Mouse (Mus musculus) cerebellum, adult 2 months (tissue): ENCODE results near the gene Pacs2.

Experiments used
- CTCF ChIP-seq: fragments of 200-500 bp; IDR thresholded peaks from 2 replicates; pipeline ENCODE4 v1.5.1; 2011; ENCODE audit warnings: low read depth, mild to moderate bottlenecking, control low read depth, low read length, moderate library complexity, borderline replicate concordance; ENCODE audit not compliant: insufficient read depth
- POLR2A ChIP-seq: fragments of 200-500 bp; IDR thresholded peaks from 2 replicates; pipeline ENCODE4 v1.6.1; 2011; ENCODE audit warnings: low read length, control low read depth, borderline replicate concordance; ENCODE audit not compliant: insufficient read depth

DNA sequence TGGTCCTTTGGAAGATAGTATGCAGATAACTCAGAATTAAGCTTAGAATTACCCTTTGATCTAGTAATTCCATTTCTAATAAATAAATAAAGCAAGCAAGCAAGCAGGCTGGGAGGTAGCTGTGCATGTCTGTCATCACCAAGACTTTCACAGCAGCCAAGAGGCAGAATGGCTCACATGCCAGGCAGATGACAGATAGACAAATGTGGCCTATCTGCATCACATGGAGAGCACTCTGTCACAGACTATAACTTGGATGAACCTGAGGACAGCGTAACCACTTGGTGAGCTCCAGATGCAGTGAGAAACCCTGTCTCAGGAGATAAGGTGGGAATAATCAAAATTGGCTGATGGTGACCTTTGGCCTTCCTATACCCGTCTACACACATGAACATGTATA is 20.8 kb downstream of the Pacs2 start:
- no peak for TF ChIP-seq POLR2A
- TF ChIP-seq CTCF = no peak
